Mouse (Mus musculus): ENCODE data around the gene Cd151. TPM values are rescaled to one million over a fixed set of nuclear protein-coding genes. Genes with fewer than 3 reads are reported as not detected.
A peak's percentile ranks its signal among the peaks of the same experiment; 100 is the strongest.

Cd151 gene
- polyA plus RNA-seq, 1 experiment from 2014 or later, result 20.6 TPM

GRCm38 (mm10) chr7:141492738-141493137, 25.5 kb downstream of the Cd151 start:
- H3K4me2 ChIP-seq, result no peak overlapping the region
- H3K27me3 ChIP-seq, result no peaks in the 10 kb centered on the region
- no peaks in the 10 kb centered on the region for H3K9me3 ChIP-seq
- H3K4me3 ChIP-seq, result no peak overlapping the region
- ATAC-seq (ENCODE audit: insufficient number of reproducible peaks, low FRiP score, low TSS enrichment, low read depth), result no peak
- no peaks in the 10 kb centered on the region for H3K4me1 ChIP-seq
- WGBS, result 87% methylated on average over 5 of the region's 5 CpGs
- peaks cover 41% of the 10 kb centered on the region for H3K36me3 ChIP-seq
- H3K9ac ChIP-seq, result no peak overlapping the region
- no peak overlapping the region for H3K27ac ChIP-seq

DNA sequence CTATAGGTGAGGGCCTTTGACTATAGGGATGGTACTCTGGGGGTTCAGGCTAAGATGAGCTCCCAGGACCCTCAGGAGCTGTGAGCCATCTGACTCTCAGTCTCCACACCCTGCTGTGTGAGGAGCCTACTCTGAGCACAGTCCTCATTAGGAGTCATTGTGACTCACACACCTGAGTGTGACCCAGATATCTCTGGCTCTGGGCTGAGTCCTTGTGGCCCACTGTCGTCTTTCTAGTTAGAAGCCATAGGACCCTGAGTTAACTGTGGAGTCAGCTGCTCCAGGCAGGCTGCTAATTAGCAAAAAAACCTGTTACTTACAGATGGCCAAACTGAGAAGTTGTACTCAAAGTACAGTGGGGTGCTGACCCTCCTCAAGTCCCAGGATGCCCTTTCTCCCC, 26.5 kb downstream of the Cd151 start:
- Histone ChIP-seq H3K27me3 (no peaks in the 10 kb centered on the region), H3K9ac (no peak overlapping the region), H3K27ac (no peak overlapping the region), H3K4me2 (no peak overlapping the region), H3K9me3 (no peaks in the 10 kb centered on the region), H3K36me3 (peaks cover 41% of the 10 kb centered on the region), H3K4me3 (no peak overlapping the region), H3K4me1 (no peaks in the 10 kb centered on the region)
- 71% methylated on average over 1 of the region's 1 CpGs for WGBS
- no peak for ATAC-seq (ENCODE audit: insufficient number of reproducible peaks, low FRiP score, low TSS enrichment, low read depth)

- no peak overlapping the region for H3K9ac ChIP-seq
- no peak for ATAC-seq (ENCODE audit: insufficient number of reproducible peaks, low FRiP score, low TSS enrichment, low read depth)
- H3K27me3 ChIP-seq, result no peaks in the 10 kb centered on the region
- no peak overlapping the region for H3K27ac ChIP-seq
- WGBS, result 83% methylated on average over 2 of the region's 2 CpGs
- H3K4me1 ChIP-seq, result no peaks in the 10 kb centered on the region
- H3K4me2 ChIP-seq, result no peak overlapping the region
- H3K9me3 ChIP-seq, result no peaks in the 10 kb centered on the region
- H3K4me3 ChIP-seq, result no peak overlapping the region
- H3K36me3 ChIP-seq, result peaks cover 47% of the 10 kb centered on the region
Observed at GRCm38 (mm10) chr7:141495379-141495778, 28.2 kb downstream of the Cd151 start.

DNA sequence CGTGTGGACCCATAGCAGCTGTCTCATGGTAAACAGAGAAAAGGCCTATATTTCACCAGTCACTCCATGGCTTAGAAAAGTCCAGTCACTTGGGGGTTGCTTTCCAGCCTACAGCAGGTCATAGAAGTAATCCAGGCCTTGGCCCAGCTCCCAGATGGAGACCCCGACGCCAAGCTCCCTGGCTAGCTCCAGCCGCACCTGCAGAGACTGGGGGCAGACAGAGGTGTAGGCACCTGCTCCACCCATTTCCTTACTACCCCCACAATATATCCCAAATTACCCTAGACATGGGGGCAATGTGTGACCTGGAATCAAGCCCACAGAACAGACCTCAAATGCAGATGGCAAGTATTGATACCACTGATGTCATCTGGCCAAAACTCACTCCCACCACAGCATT, 28.7 kb downstream of the Cd151 start:
- Histone ChIP-seq H3K9me3 (no peaks in the 10 kb centered on the region), H3K27me3 (no peaks in the 10 kb centered on the region), H3K4me3 (no peak overlapping the region), H3K27ac (no peak overlapping the region), H3K9ac (no peak overlapping the region), H3K4me1 (no peaks in the 10 kb centered on the region), H3K36me3 (peaks cover 46% of the 10 kb centered on the region), H3K4me2 (no peak overlapping the region)
- no peak for ATAC-seq (ENCODE audit: insufficient number of reproducible peaks, low FRiP score, low TSS enrichment, low read depth)
- 81% methylated on average over 4 of the region's 4 CpGs for WGBS

- ATAC-seq (ENCODE audit: insufficient number of reproducible peaks, low FRiP score, low TSS enrichment, low read depth), result no peak
- 91% methylated on average over 3 of the region's 3 CpGs for WGBS
- H3K36me3 ChIP-seq, result peaks cover 46% of the 10 kb centered on the region
Observed at GRCm38 (mm10) chr7:141497600-141497999, 30.4 kb downstream of the Cd151 start.

DNA sequence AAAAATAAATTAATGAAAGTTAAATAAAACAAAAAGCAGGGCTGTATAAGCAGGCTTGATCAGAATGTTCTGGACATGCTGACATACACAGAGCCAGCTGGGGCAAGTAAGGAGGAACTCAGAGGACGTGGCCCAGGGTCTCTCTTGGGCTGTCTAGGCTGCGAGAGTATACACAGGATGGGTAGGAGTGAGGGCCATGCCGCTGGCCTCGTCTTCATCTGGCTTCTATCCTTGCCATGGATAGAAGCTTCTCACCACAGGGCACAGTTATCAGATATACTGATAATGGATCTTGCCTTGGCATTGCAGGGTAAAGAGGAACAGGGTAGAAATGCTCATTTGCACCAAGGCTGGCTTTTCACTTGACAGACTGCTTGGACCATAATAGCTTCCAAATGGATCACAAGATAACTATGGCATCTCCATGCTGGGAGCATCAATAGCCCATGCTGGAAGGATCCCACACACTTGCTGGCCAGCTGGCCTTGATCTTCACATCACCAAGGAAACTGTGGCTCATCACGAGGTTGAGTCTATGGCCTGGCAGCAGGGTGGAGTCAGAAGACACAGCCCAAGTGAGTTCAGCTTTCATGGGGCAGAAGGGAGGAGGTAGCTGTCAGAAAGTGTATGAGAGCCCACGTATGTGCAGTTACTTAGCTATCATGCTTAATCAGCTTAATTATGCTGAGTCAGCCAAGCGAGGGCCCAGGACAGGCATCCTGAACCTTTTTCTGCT, 34.8 kb downstream of the Cd151 start:
- Histone ChIP-seq H3K4me2 (no peak overlapping the region), H3K4me3 (no peak overlapping the region), H3K27me3 (no peaks in the 10 kb centered on the region), H3K27ac (no peak overlapping the region), H3K9me3 (no peaks in the 10 kb centered on the region), H3K9ac (no peak overlapping the region), H3K36me3 (peaks cover 24% of the 10 kb centered on the region; the same call in 1 of the 2 replicates), H3K4me1 (no peaks in the 10 kb centered on the region)
- 85% methylated on average over 7 of the region's 7 CpGs for WGBS
- ATAC-seq (ENCODE audit: insufficient number of reproducible peaks, low FRiP score, low TSS enrichment, low read depth), result no peak

More at GRCm38 (mm10) chr7:141497600-141497999, 30.4 kb downstream of the Cd151 start:
- Histone ChIP-seq H3K4me3 (no peak overlapping the region), H3K27ac (no peak overlapping the region), H3K27me3 (no peaks in the 10 kb centered on the region), H3K9ac (no peak overlapping the region), H3K9me3 (no peaks in the 10 kb centered on the region), H3K4me2 (no peak overlapping the region), H3K4me1 (no peaks in the 10 kb centered on the region)

- ATAC-seq (ENCODE audit: insufficient number of reproducible peaks, low FRiP score, low TSS enrichment, low read depth), result no peak
- Histone ChIP-seq H3K4me1 (no peaks in the 10 kb centered on the region), H3K27me3 (no peaks in the 10 kb centered on the region), H3K4me2 (no peak overlapping the region), H3K36me3 (peaks cover 24% of the 10 kb centered on the region; the same call in 1 of the 2 replicates), H3K9ac (no peak overlapping the region), H3K9me3 (no peaks in the 10 kb centered on the region), H3K27ac (no peak overlapping the region), H3K4me3 (no peak overlapping the region)
- 94% methylated on average over 5 of the region's 5 CpGs for WGBS
Observed at GRCm38 (mm10) chr7:141502556-141502905, 35.3 kb downstream of the Cd151 start.

- WGBS, result 72% methylated on average over 2 of the region's 2 CpGs
- H3K9ac ChIP-seq, result no peak overlapping the region
- no peak overlapping the region; the same call in 1 of the 2 replicates for H3K27ac ChIP-seq
Observed at GRCm38 (mm10) chr7:141506278-141506677, 39.1 kb downstream of the Cd151 start.

GRCm38 (mm10) chr7:141508160-141508559, 41.0 kb downstream of the Cd151 start:
- Histone ChIP-seq H3K27me3 (no peaks in the 10 kb centered on the region), H3K4me2 (no peak overlapping the region), H3K27ac (0 out of 2 replicates have a peak overlapping the region, but pooled peaks have one; percentile 4), H3K9me3 (no peaks in the 10 kb centered on the region), H3K4me1 (no peaks in the 10 kb centered on the region), H3K9ac (no peak overlapping the region), H3K4me3 (no peak overlapping the region), H3K36me3 (peaks cover 13% of the 10 kb centered on the region)
- no peak for ATAC-seq (ENCODE audit: insufficient number of reproducible peaks, low FRiP score, low TSS enrichment, low read depth)

More at GRCm38 (mm10) chr7:141506278-141506677, 39.1 kb downstream of the Cd151 start:
- Histone ChIP-seq H3K4me2 (no peak overlapping the region), H3K27me3 (no peaks in the 10 kb centered on the region), H3K36me3 (peaks cover 18% of the 10 kb centered on the region), H3K9me3 (no peaks in the 10 kb centered on the region), H3K4me1 (no peaks in the 10 kb centered on the region), H3K4me3 (no peak overlapping the region)
- ATAC-seq (ENCODE audit: insufficient number of reproducible peaks, low FRiP score, low TSS enrichment, low read depth), result no peak

DNA sequence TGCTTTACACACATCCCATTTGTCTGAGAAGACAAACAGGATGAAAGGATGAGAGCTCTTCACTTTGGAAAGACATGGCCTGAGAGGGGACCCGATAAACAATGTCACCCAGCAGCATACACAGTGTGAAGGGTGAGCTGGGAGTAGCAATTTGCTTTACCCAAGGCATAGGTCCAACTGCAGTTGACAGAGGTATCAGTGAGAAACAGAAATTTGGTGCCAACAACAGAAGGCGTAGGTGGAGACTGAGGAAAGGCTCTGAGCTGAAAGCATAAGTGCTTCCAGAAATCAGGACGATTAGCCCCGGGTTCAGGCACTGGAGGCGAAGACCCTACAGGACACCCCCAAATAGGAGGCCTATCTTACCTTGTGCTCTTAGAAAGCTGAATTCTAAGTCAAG, 43.0 kb downstream of the Cd151 start:
- H3K4me2 ChIP-seq, result no peak overlapping the region
- peaks cover 26% of the 10 kb centered on the region for H3K36me3 ChIP-seq
- 0 out of 2 replicates have a peak overlapping the region, but pooled peaks have one; percentile 3 for H3K27ac ChIP-seq
- H3K4me3 ChIP-seq, result no peak overlapping the region
- WGBS, result 88% methylated on average over 5 of the region's 5 CpGs
- H3K9me3 ChIP-seq, result no peaks in the 10 kb centered on the region
- H3K9ac ChIP-seq, result no peak overlapping the region
- ATAC-seq (ENCODE audit: insufficient number of reproducible peaks, low FRiP score, low TSS enrichment, low read depth), result no peak
- no peaks in the 10 kb centered on the region for H3K4me1 ChIP-seq
- H3K27me3 ChIP-seq, result no peaks in the 10 kb centered on the region

DNA sequence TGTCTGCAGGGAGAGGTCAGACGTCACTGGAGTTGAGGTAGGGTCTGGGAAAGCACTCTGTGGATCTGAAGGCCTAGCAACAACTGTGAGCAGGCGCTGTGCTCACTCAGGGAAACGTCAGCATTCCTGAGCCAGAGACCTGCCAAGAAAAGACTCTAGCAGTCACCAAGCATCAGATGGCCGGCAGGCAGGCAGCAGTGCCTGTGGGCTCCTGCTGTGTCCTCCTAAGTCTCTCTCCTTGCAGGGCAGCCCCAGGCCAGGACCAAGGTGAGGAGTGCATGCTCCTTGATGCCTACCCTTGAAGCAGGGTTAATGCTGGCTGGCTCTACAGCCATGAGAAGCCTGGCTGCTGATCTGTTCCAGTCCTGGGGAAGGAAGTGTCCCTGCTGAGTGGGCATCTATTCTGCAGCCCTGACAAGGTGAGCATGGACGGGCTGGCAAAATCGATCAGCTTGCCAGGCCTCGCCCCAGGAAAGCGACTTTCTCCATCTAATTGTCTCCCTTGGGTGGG, 43.5 kb downstream of the Cd151 start:
- Histone ChIP-seq H3K4me2 (no peak overlapping the region), H3K4me1 (no peaks in the 10 kb centered on the region), H3K27me3 (no peaks in the 10 kb centered on the region), H3K9ac (no peak overlapping the region), H3K27ac (0 out of 2 replicates have a peak overlapping the region, but pooled peaks have one; percentile 3), H3K36me3 (peaks cover 29% of the 10 kb centered on the region), H3K9me3 (no peaks in the 10 kb centered on the region), H3K4me3 (no peak overlapping the region)
- ATAC-seq (ENCODE audit: insufficient number of reproducible peaks, low FRiP score, low TSS enrichment, low read depth), result no peak
- WGBS, result 68% methylated on average over 8 of the region's 8 CpGs

- Histone ChIP-seq H3K4me3 (no peak overlapping the region), H3K36me3 (peaks cover 38% of the 10 kb centered on the region), H3K9me3 (no peaks in the 10 kb centered on the region), H3K4me2 (no peak overlapping the region), H3K9ac (no peak overlapping the region), H3K27ac (no peak overlapping the region), H3K27me3 (no peaks in the 10 kb centered on the region), H3K4me1 (no peaks in the 10 kb centered on the region)
- ATAC-seq (ENCODE audit: insufficient number of reproducible peaks, low FRiP score, low TSS enrichment, low read depth), result no peak
- WGBS, result 89% methylated on average over 4 of the region's 4 CpGs
Observed at GRCm38 (mm10) chr7:141517638-141518037, 50.4 kb downstream of the Cd151 start.
